Mouse (Mus musculus) limb, embryonic 13.5 days (tissue): ENCODE measurements at regions not wholly inside any gene's neighbourhood (a gene's known extent, or its start where the extent isn't known, plus 50 kb on each side); places are given as distances from the start of the nearest gene placed in this dataset.

Experiments used
- ATAC-seq: fragments of 200-750 bp; cut with Nextera tagmentation; 2 replicates; pipeline ENCODE4 v1.8.0; 2017; ENCODE audit warnings: low read depth, moderate number of reproducible peaks, moderate TSS enrichment; ENCODE audit not compliant: low FRiP score
- H3K27ac ChIP-seq: fragments of 300-500 bp; sonication (generic); 2 replicates; pipeline ENCODE4 v1.5.1; 2015; ENCODE audit warnings: inconsistent platforms, mild to moderate bottlenecking, moderate library complexity
- H3K27me3 ChIP-seq: fragments of 300-500 bp; sonication (generic); 2 replicates; pipeline ENCODE4 v1.6.1; 2015; ENCODE audit warnings: mild to moderate bottlenecking, inconsistent platforms
- H3K36me3 ChIP-seq: fragments of 300-500 bp; sonication (generic); 2 replicates; pipeline ENCODE4 v1.6.1; 2015; ENCODE audit warnings: inconsistent platforms, mild to moderate bottlenecking, moderate library complexity
- H3K4me1 ChIP-seq: fragments of 300-500 bp; sonication (generic); 2 replicates; pipeline ENCODE4 v1.6.1; 2015; ENCODE audit warnings: inconsistent platforms
- H3K4me2 ChIP-seq: fragments of 300-500 bp; sonication (generic); replicated peaks from 2 replicates; pipeline ENCODE4 v1.6.1; 2015; ENCODE audit warnings: inconsistent platforms, mild to moderate bottlenecking, moderate library complexity
- H3K4me3 ChIP-seq: fragments of 300-500 bp; sonication (generic); 2 replicates; pipeline ENCODE4 v1.5.1; 2015; ENCODE audit warnings: moderate library complexity, mild to moderate bottlenecking, inconsistent platforms
- H3K9ac ChIP-seq: fragments of 300-500 bp; sonication (generic); 2 replicates; pipeline ENCODE4 v1.6.1; 2015; ENCODE audit warnings: mild to moderate bottlenecking, inconsistent platforms
- H3K9me3 ChIP-seq: fragments of 300-500 bp; sonication (generic); 2 replicates; pipeline ENCODE4 v1.6.1; 2016; ENCODE audit warnings: inconsistent platforms
- WGBS: fragments of 180-500 bp; shearing (Covaris S2); methylation state at CpG from one replicate; pipeline ENCODE4 v1.1.7; 2015; 5-methylcytosine and 5-hydroxymethylcytosine counted together

- peaks cover 22% of the 10 kb centered on the region; the same call in 1 of the 2 replicates for H3K27me3 ChIP-seq
- no peak for ATAC-seq
- no peaks in the 10 kb centered on the region for H3K9me3 ChIP-seq
- no peak overlapping the region for H3K27ac ChIP-seq
- no peak overlapping the region for H3K9ac ChIP-seq
- no peaks in the 10 kb centered on the region for H3K36me3 ChIP-seq
- 83% methylated on average over 9 of the region's 9 CpGs for WGBS
- H3K4me1 ChIP-seq: peaks cover 9% of the 10 kb centered on the region
- H3K4me3 ChIP-seq: no peak overlapping the region
- H3K4me2 ChIP-seq: no peak overlapping the region
Measured at GRCm38 (mm10) chr4:148723208-148723607, 80.1 kb downstream of the Gm572 start.

GRCm38 (mm10) chr4:148723934-148724719 lies 80.1 kb upstream of the Casz1 start:
- Histone ChIP-seq H3K27me3 (peaks cover 22% of the 10 kb centered on the region; the same call in 1 of the 2 replicates), H3K4me1 (peaks cover 9% of the 10 kb centered on the region), H3K36me3 (no peaks in the 10 kb centered on the region), H3K27ac (no peak overlapping the region), H3K9ac (peak overlapping the region; percentile 59), H3K4me3 (peak overlapping the region; percentile 40), H3K9me3 (no peaks in the 10 kb centered on the region), H3K4me2 (peak overlapping the region; percentile 77)
- WGBS: 5% methylated on average over 32 of the region's 39 CpGs
- ATAC-seq: no peak

GRCm38 (mm10) chr4:148728800-148729199 lies 75.4 kb upstream of the Casz1 start:
- 84% methylated on average over 5 of the region's 5 CpGs for WGBS
- no peaks in the 10 kb centered on the region for H3K36me3 ChIP-seq
- no peak overlapping the region for H3K27ac ChIP-seq
- no peak for ATAC-seq
- no peak overlapping the region for H3K9ac ChIP-seq
- peaks cover 10% of the 10 kb centered on the region; the same call in 1 of the 2 replicates for H3K27me3 ChIP-seq
- no peaks in the 10 kb centered on the region for H3K9me3 ChIP-seq
- no peak overlapping the region for H3K4me2 ChIP-seq
- peaks cover 9% of the 10 kb centered on the region for H3K4me1 ChIP-seq
- H3K4me3 ChIP-seq: no peak overlapping the region

- peaks cover 6% of the 10 kb centered on the region; the same call in 1 of the 2 replicates for H3K4me1 ChIP-seq
- no peaks in the 10 kb centered on the region for H3K9me3 ChIP-seq
- no peak overlapping the region for H3K4me2 ChIP-seq
- ATAC-seq: no peak
- peaks cover 12% of the 10 kb centered on the region for H3K27me3 ChIP-seq
- no peak overlapping the region for H3K4me3 ChIP-seq
- 49% methylated on average over 3 of the region's 3 CpGs for WGBS
- no peak overlapping the region for H3K9ac ChIP-seq
- no peak overlapping the region for H3K27ac ChIP-seq
- H3K36me3 ChIP-seq: no peaks in the 10 kb centered on the region
Measured at GRCm38 (mm10) chr4:148731586-148731985, 72.6 kb upstream of the Casz1 start.

- 74% methylated on average over 9 of the region's 9 CpGs for WGBS
- H3K9ac ChIP-seq: no peak overlapping the region
- H3K4me3 ChIP-seq: no peak overlapping the region
- peaks cover 6% of the 10 kb centered on the region; the same call in 1 of the 2 replicates for H3K4me1 ChIP-seq
- no peak for ATAC-seq
- H3K27me3 ChIP-seq: peaks cover 33% of the 10 kb centered on the region
- H3K4me2 ChIP-seq: no peak overlapping the region
- no peak overlapping the region for H3K27ac ChIP-seq
- no peaks in the 10 kb centered on the region for H3K36me3 ChIP-seq
- H3K9me3 ChIP-seq: no peaks in the 10 kb centered on the region
Measured at GRCm38 (mm10) chr4:148734061-148734460, 70.2 kb upstream of the Casz1 start.

GRCm38 (mm10) chr4:148734547-148734946 lies 69.7 kb upstream of the Casz1 start:
- no peak overlapping the region for H3K27ac ChIP-seq
- WGBS: 63% methylated on average over 12 of the region's 12 CpGs
- H3K27me3 ChIP-seq: peaks cover 38% of the 10 kb centered on the region
- H3K9ac ChIP-seq: no peak overlapping the region
- H3K9me3 ChIP-seq: no peaks in the 10 kb centered on the region
- peaks cover 6% of the 10 kb centered on the region; the same call in 1 of the 2 replicates for H3K4me1 ChIP-seq
- H3K4me3 ChIP-seq: no peak overlapping the region
- ATAC-seq: no peak
- no peak overlapping the region for H3K4me2 ChIP-seq
- H3K36me3 ChIP-seq: no peaks in the 10 kb centered on the region

- no peak overlapping the region for H3K27ac ChIP-seq
- H3K4me3 ChIP-seq: no peak overlapping the region
- H3K36me3 ChIP-seq: no peaks in the 10 kb centered on the region
- H3K9ac ChIP-seq: no peak overlapping the region
- H3K4me1 ChIP-seq: peaks cover 20% of the 10 kb centered on the region; the same call in 1 of the 2 replicates
- ATAC-seq: no peak
- no peak overlapping the region for H3K4me2 ChIP-seq
- 46% methylated on average over 13 of the region's 13 CpGs for WGBS
- H3K9me3 ChIP-seq: no peaks in the 10 kb centered on the region
- H3K27me3 ChIP-seq: peaks cover 65% of the 10 kb centered on the region
Measured at GRCm38 (mm10) chr4:148738601-148739530, 65.4 kb upstream of the Casz1 start.

- Histone ChIP-seq H3K4me2 (peak overlapping the region; percentile 89), H3K9me3 (no peaks in the 10 kb centered on the region), H3K4me1 (peaks cover 21% of the 10 kb centered on the region; the same call in 1 of the 2 replicates), H3K9ac (peak overlapping the region; percentile 66), H3K27me3 (peaks cover 66% of the 10 kb centered on the region), H3K4me3 (peak overlapping the region; percentile 49), H3K27ac (no peak overlapping the region), H3K36me3 (no peaks in the 10 kb centered on the region)
- ATAC-seq: peak; percentile 52
- WGBS: 2% methylated on average over 62 of the region's 65 CpGs
Measured at GRCm38 (mm10) chr4:148742549-148743413, 61.4 kb upstream of the Casz1 start.

GRCm38 (mm10) chr4:148743414-148743844 lies 60.8 kb upstream of the Casz1 start:
- 15% methylated on average over 11 of the region's 11 CpGs for WGBS
- H3K36me3 ChIP-seq: no peaks in the 10 kb centered on the region
- no peaks in the 10 kb centered on the region for H3K9me3 ChIP-seq
- peaks cover 60% of the 10 kb centered on the region for H3K27me3 ChIP-seq
- H3K4me2 ChIP-seq: peak overlapping the region; percentile 89
- H3K4me3 ChIP-seq: peak overlapping the region; percentile 49; the same call in 1 of the 2 replicates
- H3K27ac ChIP-seq: no peak overlapping the region
- H3K4me1 ChIP-seq: peaks cover 21% of the 10 kb centered on the region; the same call in 1 of the 2 replicates
- no peak for ATAC-seq
- H3K9ac ChIP-seq: no peak overlapping the region

- WGBS: 52% methylated on average over 8 of the region's 8 CpGs
- peaks cover 21% of the 10 kb centered on the region; the same call in 1 of the 2 replicates for H3K4me1 ChIP-seq
- H3K36me3 ChIP-seq: no peaks in the 10 kb centered on the region
- no peak overlapping the region for H3K4me2 ChIP-seq
- H3K9me3 ChIP-seq: no peaks in the 10 kb centered on the region
- H3K27me3 ChIP-seq: peaks cover 59% of the 10 kb centered on the region
- H3K9ac ChIP-seq: no peak overlapping the region
- ATAC-seq: no peak
- no peak overlapping the region for H3K27ac ChIP-seq
- no peak overlapping the region for H3K4me3 ChIP-seq
Measured at GRCm38 (mm10) chr4:148744053-148744452, 60.2 kb upstream of the Casz1 start.
